Mouse (Mus musculus): ENCODE measurements around the gene Gtpbp8.
A peak's percentile ranks its signal among the peaks of the same experiment; 100 is the strongest.

Gtpbp8 gene

DNA sequence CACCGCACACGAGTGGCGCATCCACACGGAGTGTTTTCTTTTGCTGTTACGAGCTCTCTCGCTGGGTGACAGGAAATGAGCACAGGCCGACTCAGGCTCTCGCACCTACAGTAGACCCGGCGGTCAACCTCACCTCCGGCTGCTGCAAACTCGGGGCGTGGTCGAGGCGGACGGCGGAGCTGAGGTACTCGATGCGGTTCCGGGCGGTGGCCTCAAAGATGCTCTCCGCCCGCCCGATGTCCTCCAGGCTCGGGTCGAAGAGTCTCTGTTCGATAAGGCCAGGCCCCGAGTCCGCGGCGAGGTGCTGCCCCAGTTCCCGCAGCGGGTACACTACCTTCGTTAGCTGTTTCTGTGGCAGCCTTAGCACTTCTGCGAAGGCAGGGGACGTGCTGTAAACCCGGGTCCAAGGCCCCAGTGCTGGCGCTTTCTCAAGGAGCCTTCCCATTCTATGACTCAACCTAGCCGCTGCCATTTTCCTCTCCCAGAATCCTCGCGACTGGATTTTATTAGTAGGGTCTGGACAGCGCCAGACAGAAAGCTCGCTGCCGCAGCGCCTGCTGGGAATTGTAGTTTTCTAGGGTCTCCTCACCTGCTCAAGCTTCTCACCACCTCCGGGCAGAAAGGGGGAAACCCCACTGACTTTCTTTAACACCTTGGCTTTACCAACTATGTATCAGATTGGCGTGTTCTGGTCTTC, at the start of gene Gtpbp8:
Gene Gtpbp8, minus strand, starts transcription at position 498 of the 697 bp plus-strand sequence.
- peak; percentile 64 for DNase-seq (ENCODE audit: low spot score)

DNA sequence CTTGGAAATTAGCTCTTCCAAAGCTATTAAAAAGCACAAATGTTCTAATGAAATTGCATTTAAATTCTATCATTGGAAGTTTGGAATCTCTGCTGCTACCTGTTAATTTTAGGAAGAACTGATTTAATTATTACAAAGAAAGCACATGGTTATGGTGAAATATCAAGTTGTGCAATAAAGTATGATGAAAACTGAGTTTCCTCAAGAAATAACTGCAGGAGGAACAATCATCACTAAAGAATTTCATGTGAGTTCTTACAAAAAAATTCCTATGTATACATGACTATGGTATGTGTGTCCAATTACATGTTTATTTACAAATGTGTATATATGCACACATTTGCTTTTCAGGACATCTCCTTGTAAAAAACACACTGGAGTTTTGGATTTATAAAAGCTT, 48.3 kb upstream of the Gtpbp8 start:
- DNase-seq (ENCODE audit: low spot score): no peak

DNA sequence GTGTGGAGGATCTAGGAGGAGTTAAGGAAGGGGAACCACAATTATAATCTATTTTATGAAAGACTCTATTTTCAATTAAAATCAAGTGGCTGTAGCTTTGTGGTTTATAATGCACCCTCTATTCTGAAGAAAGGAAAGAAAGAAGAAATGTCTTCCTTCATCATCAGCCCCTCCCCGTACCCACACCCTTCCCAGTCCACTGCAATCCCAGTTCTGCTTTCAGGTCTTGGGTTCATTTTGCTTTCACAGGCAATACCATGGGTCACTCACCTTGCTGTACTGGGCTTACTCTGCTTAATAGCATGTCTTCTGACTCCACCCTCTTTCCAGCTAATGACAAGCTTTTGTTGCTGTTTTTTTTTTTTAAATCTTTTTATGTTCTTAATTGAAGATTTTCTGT, 40.8 kb upstream of the Gtpbp8 start:
- no peak for DNase-seq (ENCODE audit: low spot score)

DNA sequence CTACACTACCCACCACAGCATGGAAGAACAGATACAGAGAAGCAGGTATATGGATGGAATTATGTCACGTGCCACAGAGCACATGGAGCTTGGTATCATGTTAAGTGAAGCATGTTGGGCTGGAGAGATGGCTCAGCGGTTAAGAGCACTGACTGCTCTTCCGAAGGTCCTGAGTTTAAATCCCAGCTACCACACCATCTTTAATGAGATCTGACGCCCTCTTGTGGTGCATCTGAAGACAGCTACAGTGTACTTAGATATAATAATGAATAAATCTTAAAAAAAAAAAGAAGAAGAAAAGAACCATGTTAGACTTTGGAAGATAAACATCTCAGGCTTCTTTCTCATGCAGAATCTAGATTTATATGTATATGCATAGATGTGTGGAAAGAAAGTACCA, 34.6 kb upstream of the Gtpbp8 start:
- DNase-seq (ENCODE audit: low spot score): no peak

DNA sequence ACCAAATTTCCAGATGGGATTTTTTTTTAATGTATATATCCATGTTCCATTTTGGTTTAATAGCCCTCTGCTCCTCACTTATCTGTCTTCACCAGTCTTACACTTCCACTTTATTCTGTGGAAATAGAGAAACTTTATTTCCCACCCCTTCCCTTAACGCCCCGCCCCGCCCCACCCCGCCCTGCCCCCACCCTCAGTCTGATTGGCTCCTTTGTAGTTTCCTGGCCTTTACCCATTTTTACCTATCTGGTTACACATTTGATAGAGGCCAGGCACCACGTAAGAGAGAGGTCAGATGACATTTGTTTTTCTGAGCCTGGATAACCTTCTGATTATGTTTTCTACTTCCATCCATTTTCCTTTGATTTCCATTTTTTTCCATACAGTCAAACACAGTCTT, 33.3 kb upstream of the Gtpbp8 start:
- DNase-seq (ENCODE audit: low spot score): no peak

DNA sequence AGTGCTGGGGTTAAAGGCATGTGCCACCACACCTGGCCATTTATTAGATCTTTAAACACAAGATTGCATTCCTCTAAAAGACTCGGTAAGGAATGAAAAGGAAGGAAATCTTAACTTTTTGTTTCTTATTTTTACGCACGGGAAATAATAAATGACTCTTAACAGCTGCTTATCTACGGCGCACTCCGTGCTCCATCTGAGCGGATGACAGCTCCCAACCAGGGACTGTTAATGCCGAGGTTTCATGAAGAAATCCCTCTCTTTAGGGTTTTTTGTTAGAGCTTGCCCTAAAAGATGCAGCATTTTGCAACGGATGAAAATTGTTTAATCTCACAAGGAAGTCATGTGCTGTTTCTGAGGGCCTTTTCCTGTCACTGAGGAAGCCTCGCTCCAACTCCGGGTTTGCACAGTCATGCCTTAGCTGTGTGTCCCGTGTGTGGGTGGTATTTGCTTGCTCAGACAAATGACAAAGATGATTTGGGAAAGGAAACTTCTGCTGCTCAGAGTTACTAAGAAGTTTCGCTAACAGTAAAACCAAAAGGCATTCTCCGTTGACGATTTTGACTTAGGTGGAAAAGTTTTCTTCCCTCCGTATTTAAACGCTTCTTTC, 32.5 kb upstream of the Gtpbp8 start:
- DNase-seq (ENCODE audit: low spot score): no peak

DNA sequence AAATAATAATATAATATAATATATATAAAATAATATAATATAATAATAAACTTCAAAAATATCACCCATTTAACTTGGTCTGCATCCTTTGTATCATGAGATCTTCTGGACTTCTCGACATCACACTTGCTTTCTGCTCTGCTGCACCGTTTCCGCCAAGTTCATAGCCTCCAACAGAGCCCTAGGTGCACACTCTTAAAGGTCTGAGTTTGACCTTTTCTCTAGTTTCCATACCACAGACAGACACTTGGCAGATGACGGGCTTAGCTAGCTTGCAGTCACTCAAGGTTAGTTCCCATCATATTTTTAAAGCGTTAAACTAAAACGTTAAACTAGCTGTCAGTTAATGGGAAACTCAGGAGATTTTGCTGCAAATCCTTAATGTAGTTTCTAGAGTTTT, 28.0 kb upstream of the Gtpbp8 start:
- DNase-seq (ENCODE audit: low spot score): no peak

DNA sequence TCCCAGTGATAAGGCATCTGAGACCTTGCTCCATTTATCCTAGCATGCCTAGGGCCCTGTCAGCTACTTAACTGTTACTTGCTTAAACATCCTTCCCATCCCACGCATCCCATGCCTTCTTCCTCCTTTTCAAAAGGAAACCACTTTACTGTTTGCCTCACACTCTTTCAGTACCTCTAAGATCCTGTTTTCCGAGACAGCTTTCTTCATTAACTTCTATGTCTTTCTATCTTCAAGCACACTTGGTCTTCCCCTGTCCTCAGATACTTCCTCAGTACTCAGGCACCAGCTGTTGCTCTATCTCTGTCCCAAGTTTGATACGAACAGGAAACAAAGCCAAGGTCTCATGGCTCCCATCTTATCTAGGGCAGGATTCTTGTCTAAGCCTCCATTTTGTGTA, 27.5 kb upstream of the Gtpbp8 start:
- DNase-seq (ENCODE audit: low spot score): no peak

DNA sequence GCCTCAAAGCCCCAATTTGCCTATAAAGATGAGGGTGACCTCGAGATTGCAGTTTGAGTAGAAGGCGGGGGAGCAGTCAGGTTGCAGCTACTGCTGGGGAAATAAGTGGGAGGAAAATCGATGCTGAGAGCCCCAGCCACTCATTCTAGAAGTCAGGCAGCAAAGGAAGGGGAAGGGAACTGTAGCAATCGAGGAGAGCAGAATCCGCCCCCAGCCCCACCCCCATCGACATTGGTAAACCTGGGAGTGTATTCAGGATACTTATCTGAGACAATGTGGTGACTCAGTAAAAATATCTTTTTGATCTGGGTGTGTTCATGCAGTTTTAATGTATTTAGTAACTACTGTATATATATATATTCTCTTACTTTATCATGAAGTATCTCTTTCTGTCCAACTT, 26.4 kb upstream of the Gtpbp8 start:
- no peak for DNase-seq (ENCODE audit: low spot score)

DNA sequence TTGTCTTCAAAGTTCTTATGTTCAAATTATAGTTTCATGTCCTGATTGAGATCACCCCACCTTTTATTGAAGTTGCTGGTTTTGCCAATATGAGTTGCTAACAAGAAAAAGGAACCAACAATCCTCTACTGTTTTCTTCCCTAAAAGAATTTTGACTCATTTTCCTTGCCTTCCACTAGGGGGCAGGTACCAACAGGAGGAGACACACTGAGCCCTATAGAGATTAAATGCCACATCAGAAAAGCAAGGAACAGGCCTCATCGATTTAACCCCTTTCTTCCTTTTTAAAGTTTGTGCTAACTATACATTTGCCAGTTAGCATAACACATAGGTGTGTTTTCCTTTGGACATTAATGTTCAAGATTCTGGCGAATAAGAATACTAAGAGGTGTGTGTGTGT, 21.8 kb upstream of the Gtpbp8 start:
- DNase-seq (ENCODE audit: low spot score): no peak

DNA sequence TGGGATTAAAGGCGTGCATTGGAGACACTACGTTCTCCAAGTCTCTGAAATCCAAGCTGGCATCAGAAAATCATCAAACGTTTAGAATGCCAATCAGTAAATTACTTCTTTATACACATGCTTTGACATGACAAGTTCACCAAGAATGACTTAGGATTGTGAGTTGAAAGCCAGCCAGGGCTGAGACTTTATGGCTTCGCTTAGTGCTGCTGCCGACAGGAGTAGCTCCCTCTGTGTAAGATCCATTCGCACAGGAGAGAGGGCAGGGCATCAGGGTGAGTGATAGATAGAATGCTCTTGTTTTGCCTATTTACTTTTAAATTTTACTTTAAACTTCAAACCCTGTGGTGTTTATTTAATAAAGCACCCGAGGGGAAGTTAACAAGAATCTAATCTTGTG, 21.3 kb upstream of the Gtpbp8 start:
- no peak for DNase-seq (ENCODE audit: low spot score)

DNA sequence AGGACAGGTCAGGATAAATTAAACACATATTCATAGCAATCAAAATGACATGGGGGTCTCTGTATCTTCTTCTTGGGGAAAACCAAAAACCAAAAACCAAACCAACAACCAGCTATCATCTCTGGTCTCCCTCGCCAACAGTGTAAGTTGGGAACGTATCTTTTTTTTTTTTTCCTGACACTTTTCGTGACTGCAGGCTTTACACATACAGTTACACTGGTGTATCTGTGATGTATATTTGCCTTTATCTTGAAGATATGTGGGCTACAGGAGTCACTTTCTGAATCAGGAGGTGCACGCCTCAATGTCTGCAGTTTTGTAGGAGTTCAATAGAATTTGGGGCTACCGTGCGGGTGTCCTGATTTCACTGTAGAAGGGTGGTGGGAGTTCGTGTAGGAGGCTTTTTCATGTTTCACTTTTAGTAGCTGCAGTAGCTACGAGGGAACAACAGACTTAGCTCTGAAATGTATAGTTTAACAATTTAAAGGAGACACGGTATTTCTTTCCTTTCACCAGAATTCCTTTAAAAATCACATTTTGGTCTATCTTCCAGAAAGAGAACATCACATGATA, 20.2 kb upstream of the Gtpbp8 start:
- DNase-seq (ENCODE audit: low spot score): no peak

DNA sequence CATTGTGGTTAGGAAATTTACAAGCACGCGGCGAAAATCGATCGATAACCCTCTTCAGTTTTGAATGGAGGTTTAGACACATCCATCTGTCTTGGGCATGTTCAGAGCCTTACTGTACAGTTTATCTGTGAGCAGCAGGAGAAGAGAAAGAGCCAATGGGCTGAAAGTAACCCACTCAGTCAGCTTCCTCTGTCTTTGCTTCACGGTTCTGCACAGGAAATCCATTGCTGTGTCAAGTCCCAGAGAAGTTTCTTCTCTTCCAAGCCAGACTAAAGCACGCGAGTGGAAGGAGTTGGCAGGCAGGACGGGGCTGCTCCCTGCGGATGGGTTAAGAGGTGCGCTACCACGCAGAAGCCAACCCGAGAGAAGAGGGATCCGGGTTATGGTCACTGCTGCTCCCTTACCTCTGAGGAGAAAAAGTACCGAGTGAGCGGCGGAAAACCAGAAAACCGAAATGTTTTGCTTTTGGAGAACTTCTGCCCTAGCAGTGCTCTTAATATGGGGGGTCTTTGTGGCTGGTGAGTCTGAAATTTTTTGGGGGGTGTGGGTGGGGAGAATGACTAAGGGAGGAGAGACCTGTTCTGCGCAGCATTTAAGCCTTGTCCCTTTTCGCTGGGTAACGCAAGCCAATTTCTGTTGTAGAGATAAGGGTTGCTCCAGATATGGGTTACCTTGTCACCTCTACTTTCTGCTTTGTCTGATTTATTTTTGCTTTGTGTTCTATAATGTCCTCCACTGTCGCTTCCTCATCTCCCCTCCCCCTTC, 19.6 kb upstream of the Gtpbp8 start, which contains the start of gene Cd200r1:
Gene Cd200r1, plus strand, starts transcription at position 182 of the 765 bp plus-strand sequence.
- DNase-seq (ENCODE audit: low spot score): no peak

DNA sequence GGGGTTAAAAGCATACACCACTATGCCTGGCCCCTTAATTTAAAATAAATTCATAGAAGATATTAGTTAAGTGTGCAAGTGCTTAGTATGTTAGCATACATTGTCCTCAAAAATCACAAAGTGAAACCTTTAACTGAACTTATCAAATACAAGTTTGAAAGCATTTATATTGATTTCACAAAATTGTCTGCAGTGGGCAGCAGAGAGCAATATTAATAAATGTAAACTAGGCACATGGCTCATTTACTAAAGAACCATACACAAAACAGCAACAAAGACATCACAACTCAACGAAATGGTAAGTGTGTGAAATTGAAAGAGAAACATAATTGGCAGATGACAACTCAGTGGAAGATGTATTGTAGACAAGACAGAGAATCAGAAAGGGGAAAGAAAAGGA, 15.6 kb upstream of the Gtpbp8 start:
- DNase-seq (ENCODE audit: low spot score): no peak

DNA sequence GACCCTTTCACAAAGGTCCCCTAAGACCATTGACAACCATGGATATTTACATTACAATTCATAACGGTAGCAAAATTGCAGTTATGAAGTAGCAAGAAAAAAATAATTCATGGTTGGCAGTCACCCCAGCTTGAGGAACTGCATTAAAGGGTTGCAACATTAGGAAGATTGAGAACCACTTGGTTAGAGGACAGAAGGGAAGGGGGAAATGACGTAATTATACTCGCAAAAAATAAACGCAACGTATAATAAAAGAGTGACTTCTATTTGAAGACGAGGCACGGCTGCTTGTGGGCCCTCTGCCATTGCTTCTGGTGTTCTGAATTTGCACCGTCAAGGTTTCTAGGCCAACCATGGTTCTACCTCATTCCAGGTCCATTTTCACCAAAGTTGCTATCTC, 11.5 kb upstream of the Gtpbp8 start:
- no peak for DNase-seq (ENCODE audit: low spot score)

DNA sequence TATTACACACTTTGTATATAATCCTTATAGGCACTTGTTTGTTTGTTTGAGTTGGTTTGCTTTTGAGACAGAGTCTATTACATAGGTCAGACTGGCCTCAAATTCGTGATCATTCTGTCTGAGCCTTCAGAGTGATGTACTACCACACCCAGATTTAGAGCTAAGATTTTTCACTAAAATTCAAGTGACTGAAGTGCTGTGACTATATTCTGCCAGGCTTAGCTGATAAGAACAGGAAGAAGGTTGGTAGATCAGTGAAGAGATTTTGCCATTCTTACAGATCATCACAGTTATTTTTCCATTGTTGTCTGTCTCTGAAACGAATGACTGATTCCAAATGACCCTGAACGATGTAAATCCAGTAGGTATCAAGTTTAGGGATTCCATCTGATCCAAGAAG, 1.8 kb upstream of the Gtpbp8 start:
- no peak for DNase-seq (ENCODE audit: low spot score)

DNA sequence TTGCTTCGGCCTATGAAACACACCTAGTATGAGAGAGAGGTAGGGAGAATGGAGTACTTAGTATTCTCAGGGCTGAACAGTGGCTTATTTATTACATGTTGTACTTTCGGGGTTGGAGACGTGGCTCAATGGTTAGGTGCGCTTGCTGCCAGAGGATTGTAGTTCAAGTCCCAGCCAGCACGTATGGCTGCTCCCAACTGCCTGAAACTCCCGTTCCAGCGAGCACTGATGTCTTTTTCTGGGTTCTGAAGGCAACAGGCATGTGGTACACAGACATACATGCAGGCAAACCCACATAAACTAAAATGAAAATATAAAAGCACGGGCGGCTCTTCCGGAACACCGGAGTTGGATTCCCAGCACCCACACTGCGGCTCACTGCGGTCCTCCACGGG, 695 bp downstream of the Gtpbp8 start:
- no peak for DNase-seq (ENCODE audit: low spot score)

DNA sequence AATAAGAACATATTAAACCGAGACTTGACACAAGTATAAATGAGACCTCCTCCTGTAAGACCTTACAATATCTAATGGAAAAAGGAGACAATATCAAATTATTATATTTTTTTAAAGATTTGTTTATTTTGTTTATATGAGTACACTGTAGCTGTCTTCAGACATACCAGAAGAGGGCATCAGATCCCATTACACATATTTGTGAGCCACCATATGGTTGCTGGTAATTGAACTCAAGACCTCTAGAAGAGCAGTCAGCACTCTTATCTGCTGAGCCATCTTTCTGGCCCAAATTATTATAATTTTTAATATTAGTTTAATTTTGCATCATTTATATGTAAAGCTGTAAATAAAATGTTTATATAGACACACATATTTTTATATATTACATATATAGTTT, 3.4 kb downstream of the Gtpbp8 start:
- no peak for DNase-seq (ENCODE audit: low spot score)

DNA sequence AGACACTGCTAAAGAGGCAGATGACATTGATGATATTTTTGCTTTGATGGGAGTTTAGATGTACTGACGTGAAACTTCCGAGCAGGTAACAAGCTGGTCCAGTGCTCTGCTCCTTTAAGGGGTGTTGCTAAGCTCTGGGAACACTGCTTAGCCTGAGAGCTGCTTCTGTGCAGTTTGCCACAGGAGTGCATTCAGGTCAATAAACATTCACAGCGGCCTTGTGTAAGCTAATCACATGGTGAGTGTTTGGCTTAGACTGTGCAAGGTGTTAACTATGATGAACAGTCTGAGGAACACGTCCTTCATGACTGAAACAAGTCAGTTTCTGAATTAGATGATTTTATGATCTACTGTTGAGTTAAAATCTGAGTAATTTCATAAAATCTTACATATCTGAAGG, 10.0 kb downstream of the Gtpbp8 start:
- no peak for DNase-seq (ENCODE audit: low spot score)

DNA sequence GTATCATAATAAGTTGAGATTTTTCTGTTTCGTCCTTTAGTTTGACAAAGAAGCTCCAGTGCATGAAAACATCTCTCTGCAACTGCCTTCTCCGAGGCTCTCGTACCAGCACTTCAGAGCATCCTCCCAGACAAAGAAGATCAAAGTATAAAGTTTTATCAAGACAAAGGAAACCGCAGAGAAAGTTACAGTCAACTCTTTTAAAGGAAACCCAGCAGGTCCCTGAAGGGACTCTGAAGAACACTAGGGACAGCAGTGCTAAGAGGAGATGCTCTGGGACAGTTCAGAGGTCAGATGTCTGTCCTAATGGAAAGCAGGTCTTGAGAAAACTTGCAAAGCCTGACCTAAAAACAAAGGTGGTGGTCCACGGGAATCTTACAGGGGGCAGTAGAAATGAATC, 10.5 kb downstream of the Gtpbp8 start:
- no peak for DNase-seq (ENCODE audit: low spot score)

DNA sequence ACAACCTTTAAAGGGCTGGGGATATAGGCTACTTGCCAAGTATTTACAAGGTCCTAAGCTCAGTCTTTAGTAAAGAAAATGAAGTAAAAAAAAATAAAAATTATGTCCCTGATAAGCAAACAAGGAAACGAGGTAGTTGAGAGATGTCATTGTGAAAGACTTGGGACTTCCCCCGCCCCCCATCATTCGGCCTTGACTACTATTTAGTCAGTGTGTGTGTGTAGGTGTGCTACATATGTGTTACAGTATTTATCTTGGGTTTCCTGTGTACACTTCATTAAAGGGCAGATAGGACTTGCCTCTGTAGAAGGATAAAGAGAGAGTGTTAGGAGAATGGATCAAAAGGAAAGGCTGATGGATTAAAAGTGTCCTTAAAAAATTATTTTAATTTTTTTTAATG, 12.1 kb downstream of the Gtpbp8 start:
- no peak for DNase-seq (ENCODE audit: low spot score)

DNA sequence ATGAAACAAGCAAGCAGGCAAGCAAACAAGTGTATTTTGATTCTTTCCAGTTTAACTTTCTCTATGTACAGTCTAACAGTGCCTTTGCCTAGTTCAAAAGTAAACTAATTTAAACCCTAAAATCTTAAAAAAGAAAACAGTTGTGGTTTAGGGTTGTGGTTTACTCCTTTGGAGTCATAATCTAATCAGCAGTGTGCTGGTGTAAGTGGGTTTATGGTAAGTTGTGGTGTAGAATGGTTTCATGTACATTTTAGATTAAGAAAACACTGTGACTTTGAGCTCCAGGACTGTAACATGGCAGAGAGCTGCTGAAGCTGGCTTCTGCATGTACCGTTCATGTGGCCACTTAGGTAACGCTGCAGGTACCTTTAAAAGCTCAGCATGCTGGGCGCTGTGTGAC, 18.6 kb downstream of the Gtpbp8 start:
- DNase-seq (ENCODE audit: low spot score): no peak
